ENCODE assay signal across 7 mouse cellular contexts in the genomic region with DNA sequence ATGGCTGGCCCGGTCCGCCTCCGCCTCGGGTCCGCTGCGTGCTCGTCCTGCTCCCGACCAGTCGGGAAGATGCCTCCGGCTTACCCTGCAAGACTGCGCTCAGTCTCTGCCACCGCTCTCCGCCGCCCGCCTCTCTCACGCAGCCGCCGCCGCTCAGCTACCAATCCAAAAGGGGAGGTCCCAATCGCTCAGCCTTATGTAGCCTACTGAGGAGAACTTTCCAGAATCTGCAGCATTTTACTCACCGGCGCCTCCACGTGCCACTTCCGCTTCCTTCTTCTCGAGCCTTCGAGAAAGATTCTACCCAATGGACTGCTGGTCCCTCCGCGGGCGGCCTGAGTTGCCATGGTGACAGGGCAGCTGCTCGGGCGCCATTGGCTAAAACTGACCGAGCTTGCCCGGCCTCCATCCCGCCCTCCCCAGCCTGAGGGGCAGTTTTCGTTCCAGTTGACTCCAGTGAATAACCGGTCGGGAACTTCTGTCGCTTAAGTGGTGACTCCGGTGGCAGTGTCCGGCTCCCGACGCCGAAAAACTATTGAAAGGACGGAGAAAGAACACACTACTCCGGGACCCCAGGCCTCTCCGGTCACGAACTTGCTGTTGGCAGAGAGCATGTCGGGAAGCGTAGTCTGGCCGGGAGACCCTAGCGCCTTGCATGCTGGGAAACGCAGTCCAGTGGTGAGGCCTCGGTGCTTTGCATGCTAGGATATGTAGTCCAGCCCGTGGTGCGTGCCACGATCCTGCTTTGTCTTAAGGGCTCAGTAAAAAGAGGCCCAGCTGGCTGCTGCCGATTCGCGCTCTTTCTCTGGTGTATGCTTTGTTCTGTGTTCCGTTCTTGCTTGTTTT. TPM values are rescaled to one million over a fixed set of nuclear protein-coding genes. Genes with fewer than 3 reads are reported as not detected.
DNase-seq lines count a peak whose midpoint lies in the region; ATAC-seq lines count a peak whose summit lies in the region.

A gene (minus strand): TSS at position 302 of the 846 bp plus-strand sequence.

- intact Hi-C loops in left cerebral cortex, postnatal 36 days (cut with DNase I): loop anchor here (5.0 kb wide), 3 partner anchors 41 to 454 kb away; a partner anchor contains a TSS

- peak; percentile 99 for ATAC-seq in intestine, embryonic 16.5 days
- peak; percentile 99 for ATAC-seq in midbrain, embryonic 11.5 days (ENCODE audit: low FRiP score)

- peak within 1 kb of the TSS; percentile 81 for H3K9ac ChIP-seq in intestine, embryonic 16.5 days (ENCODE audit: low read depth, low read length)
- peak within 1 kb of the TSS; percentile 83 for H3K9ac ChIP-seq in midbrain, embryonic 11.5 days (ENCODE audit: low read length)

- H3K4me2 ChIP-seq in intestine, embryonic 16.5 days (ENCODE audit: low read depth, low read length): peak within 1 kb of the TSS; percentile 61
- H3K4me2 ChIP-seq in midbrain, embryonic 11.5 days: peak within 1 kb of the TSS; percentile 91

- no peaks in the 10 kb centered on the region for H3K27me3 ChIP-seq in intestine, embryonic 16.5 days (replicated peaks; ENCODE audit: control insufficient read depth, insufficient read depth, low read length)
- H3K27me3 ChIP-seq in midbrain, embryonic 11.5 days (ENCODE audit: control insufficient read depth, insufficient read depth, low read length): no peaks in the 10 kb centered on the region

- WGBS in intestine, embryonic 16.5 days: under 1% methylated on average over 60 of the region's 60 CpGs
- WGBS in midbrain, embryonic 11.5 days: under 1% methylated on average over 60 of the region's 60 CpGs

- H3K4me3 ChIP-seq in intestine, embryonic 16.5 days (ENCODE audit: low read length): peak within 1 kb of the TSS; percentile 66
- H3K4me3 ChIP-seq in midbrain, embryonic 11.5 days (ENCODE audit: low read depth, low read length): peak within 1 kb of the TSS; percentile 71

- H3K4me1 ChIP-seq in intestine, embryonic 16.5 days (ENCODE audit: control insufficient read depth, insufficient read depth, low read length): peaks cover 6% of the 10 kb centered on the region
- peaks cover 15% of the 10 kb centered on the region for H3K4me1 ChIP-seq in midbrain, embryonic 11.5 days (ENCODE audit: control insufficient read depth, insufficient read depth, low read length)

- peak; percentile 99 for DNase-seq in adrenal gland, adult 8-10 months
- peak; percentile 99 for DNase-seq in embryo, embryonic 9.5 days (ENCODE audit: extremely low spot score)
- DNase-seq in gastrocnemius, postnatal 4 days (ENCODE audit: low spot score in 2 of 2): peak; percentile 93 to 97
- DNase-seq in left cerebral cortex, postnatal 36 days (ENCODE audit: low spot score in 2 of 2): peak; percentile 99
- DNase-seq in midbrain, embryonic 11.5 days (ENCODE audit: low spot score, missing footprints): peak; percentile 100
- DNase-seq in skeletal muscle tissue, adult 2 months (ENCODE audit: low read depth, low spot score): peak; percentile 97

- peak within 1 kb of the TSS; percentile 90 for H3K27ac ChIP-seq in intestine, embryonic 16.5 days (ENCODE audit: low read length)
- H3K27ac ChIP-seq in midbrain, embryonic 11.5 days (ENCODE audit: low read depth, low read length): peak within 1 kb of the TSS; percentile 72

- no peaks in the 10 kb centered on the region for H3K36me3 ChIP-seq in intestine, embryonic 16.5 days (ENCODE audit: control insufficient read depth, insufficient read depth, low read length)
- peaks cover 7% of the 10 kb centered on the region; the same call in 1 of the 2 replicates for H3K36me3 ChIP-seq in midbrain, embryonic 11.5 days (ENCODE audit: control insufficient read depth, insufficient read depth, low read length)

- no peaks in the 10 kb centered on the region for H3K9me3 ChIP-seq in intestine, embryonic 16.5 days (ENCODE audit: control insufficient read depth, low read length)
- no peaks in the 10 kb centered on the region for H3K9me3 ChIP-seq in midbrain, embryonic 11.5 days (ENCODE audit: control insufficient read depth, low read length)

RNA-seq across cellular contexts. Expression of the gene that starts here (rescaled TPM):
- total RNA-seq in adrenal gland, adult 8-10 months (2022): 100 to 1,000 TPM in 3 of 4 experiments, 10 to 100 TPM in 1; 95.3 to 315 (median 114) TPM
- total RNA-seq in gastrocnemius, postnatal 4 days (2021): 10 to 100 TPM; 34.9 to 38.7 TPM
- 47.7 and 47.9 TPM in 2 replicates for polyA plus RNA-seq in intestine, embryonic 16.5 days (2015; fragmentation: Nextera tagmentation; extraction: Ambion mirVana)
- 100 to 1,000 TPM; 322 to 355 TPM for total RNA-seq in left cerebral cortex, postnatal 36 days (2021)
- 131 and 145 TPM in 2 replicates for polyA plus RNA-seq in midbrain, embryonic 11.5 days (2014; fragmentation: Nextera tagmentation; extraction: Ambion mirVana)

Comparison
In these comparisons a context has a peak if more than half of its experiments do, and no peak if none do; other contexts are left out.
1. Peak in every context shown above with its lines: DNase-seq, ATAC-seq, H3K4me3 ChIP-seq and H3K27ac ChIP-seq.